Mouse (Mus musculus): ENCODE data around the gene Il31ra. TPM values are rescaled to one million over a fixed set of nuclear protein-coding genes. Genes with fewer than 3 reads are reported as not detected.

Gene Il31ra
- polyA plus RNA-seq, 1 experiment from 2014 or later = not detected

GRCm38 (mm10) chr13:112522261-112522660 lies 71.9 kb downstream of the Il31ra start:
- no peaks in the 10 kb centered on the region for H3K27me3 ChIP-seq
- ATAC-seq (ENCODE audit: low FRiP score, low read depth) = no peak
- 70% methylated on average over 6 of the region's 6 CpGs for WGBS
- no peaks in the 10 kb centered on the region for H3K4me1 ChIP-seq
- H3K4me2 ChIP-seq (replicated peaks) = no peak overlapping the region
- no peaks in the 10 kb centered on the region for H3K36me3 ChIP-seq
- 0 out of 2 replicates have a peak, but pooled peaks cover 8% of the 10 kb centered on the region for H3K9me3 ChIP-seq
- no peak overlapping the region for H3K9ac ChIP-seq (replicated peaks)
- no peak overlapping the region for H3K4me3 ChIP-seq
- H3K27ac ChIP-seq (replicated peaks) = no peak overlapping the region

DNA sequence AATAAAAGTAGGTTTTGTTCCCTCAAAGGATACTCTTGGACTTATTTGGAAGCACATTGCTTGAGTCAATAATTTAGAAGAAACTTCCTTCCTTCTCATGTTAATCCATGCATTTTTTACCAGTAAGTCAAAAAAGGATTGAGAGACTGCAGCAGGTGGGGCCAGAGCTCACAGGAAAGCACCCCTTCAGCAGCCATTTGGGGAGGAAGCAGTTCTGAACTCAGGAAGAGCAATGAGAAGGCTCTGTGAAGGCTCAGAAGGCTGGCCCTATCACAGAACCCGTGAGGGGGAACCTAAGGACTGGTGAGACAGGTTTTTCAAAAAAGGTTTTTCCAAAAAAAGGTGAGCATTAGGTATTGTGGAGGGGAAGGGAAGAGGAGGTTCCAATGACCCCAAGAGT lies 79.6 kb downstream of the Il31ra start:
- ATAC-seq (ENCODE audit: low FRiP score, low read depth) = no peak
- H3K9ac ChIP-seq (replicated peaks) = no peak overlapping the region
- H3K9me3 ChIP-seq = 0 out of 2 replicates have a peak, but pooled peaks cover 8% of the 10 kb centered on the region
- H3K27ac ChIP-seq (replicated peaks) = no peak overlapping the region
- no peak overlapping the region for H3K4me2 ChIP-seq (replicated peaks)
- H3K4me3 ChIP-seq = no peak overlapping the region
- no peaks in the 10 kb centered on the region for H3K27me3 ChIP-seq
- 59% methylated on average over 1 of the region's 1 CpGs for WGBS
- H3K4me1 ChIP-seq = no peaks in the 10 kb centered on the region
- H3K36me3 ChIP-seq = no peaks in the 10 kb centered on the region

- no peak overlapping the region for H3K4me2 ChIP-seq (replicated peaks)
- no peak overlapping the region for H3K27ac ChIP-seq (replicated peaks)
- H3K36me3 ChIP-seq = peaks cover 2% of the 10 kb centered on the region; the same call in 1 of the 2 replicates
- WGBS = 95% methylated on average over 5 of the region's 5 CpGs
- no peaks in the 10 kb centered on the region for H3K4me1 ChIP-seq
- no peak overlapping the region for H3K9ac ChIP-seq (replicated peaks)
- no peak for ATAC-seq (ENCODE audit: low FRiP score, low read depth)
- H3K27me3 ChIP-seq = no peaks in the 10 kb centered on the region
- H3K4me3 ChIP-seq = no peak overlapping the region
- H3K9me3 ChIP-seq = 0 out of 2 replicates have a peak, but pooled peaks cover under 1% of the 10 kb centered on the region
Observed at GRCm38 (mm10) chr13:112512824-112513223, 81.3 kb downstream of the Il31ra start.

GRCm38 (mm10) chr13:112511810-112512209 lies 82.3 kb downstream of the Il31ra start:
- H3K27ac ChIP-seq (replicated peaks) = no peak overlapping the region
- H3K4me2 ChIP-seq (replicated peaks) = no peak overlapping the region
- H3K36me3 ChIP-seq = peaks cover 4% of the 10 kb centered on the region; the same call in 1 of the 2 replicates
- H3K4me3 ChIP-seq = no peak overlapping the region
- WGBS = 91% methylated on average over 7 of the region's 7 CpGs
- H3K4me1 ChIP-seq = no peaks in the 10 kb centered on the region
- no peaks in the 10 kb centered on the region for H3K27me3 ChIP-seq
- no peak for ATAC-seq (ENCODE audit: low FRiP score, low read depth)
- no peaks in the 10 kb centered on the region for H3K9me3 ChIP-seq
- no peak overlapping the region for H3K9ac ChIP-seq (replicated peaks)

GRCm38 (mm10) chr13:112511261-112511660 lies 82.9 kb downstream of the Il31ra start:
- H3K27me3 ChIP-seq = no peaks in the 10 kb centered on the region
- H3K9me3 ChIP-seq = no peaks in the 10 kb centered on the region
- 91% methylated on average over 11 of the region's 11 CpGs for WGBS
- no peak overlapping the region for H3K4me2 ChIP-seq (replicated peaks)
- no peak overlapping the region for H3K27ac ChIP-seq (replicated peaks)
- no peak overlapping the region for H3K4me3 ChIP-seq
- H3K9ac ChIP-seq (replicated peaks) = no peak overlapping the region
- H3K4me1 ChIP-seq = no peaks in the 10 kb centered on the region
- peaks cover 4% of the 10 kb centered on the region for H3K36me3 ChIP-seq
- ATAC-seq (ENCODE audit: low FRiP score, low read depth) = no peak

DNA sequence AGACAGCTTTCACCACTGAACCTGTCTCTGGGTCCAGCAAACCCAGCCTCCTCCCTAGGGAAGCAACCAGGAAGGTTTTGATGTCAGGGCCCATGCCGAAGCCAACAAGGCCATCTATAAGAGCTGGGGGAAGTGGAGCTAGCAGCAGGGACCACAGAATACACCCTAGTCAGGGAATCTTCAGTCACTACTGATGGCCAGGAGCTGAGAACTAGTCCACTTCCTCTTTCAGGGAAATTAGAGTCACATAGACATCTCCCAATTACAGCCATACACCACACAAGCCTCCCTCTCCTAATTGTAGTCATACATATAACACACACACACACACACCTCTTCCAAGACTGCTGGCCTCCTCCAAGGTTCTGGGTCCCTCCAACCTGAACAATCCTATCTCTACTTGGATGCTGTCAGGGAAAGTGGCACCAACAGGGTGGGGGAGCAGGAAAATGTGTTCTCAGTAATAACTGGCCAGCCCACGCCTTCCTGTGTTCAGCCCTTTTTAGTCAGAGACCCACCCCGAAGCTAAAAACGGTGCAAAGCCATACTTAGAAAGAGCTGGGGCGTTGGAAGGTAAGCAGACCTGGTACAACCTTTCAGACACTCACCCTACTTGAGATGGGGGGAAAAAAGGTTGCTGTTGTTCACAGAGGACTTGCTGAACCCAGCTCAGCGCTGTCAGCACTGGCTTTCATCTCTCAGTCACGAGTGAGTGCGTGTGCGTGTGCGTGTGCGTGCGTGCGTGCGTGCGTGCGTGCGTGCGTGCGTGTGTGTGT lies 83.5 kb downstream of the Il31ra start:
- Histone ChIP-seq H3K27me3 (no peaks in the 10 kb centered on the region), H3K9ac (replicated peaks) (no peak overlapping the region), H3K36me3 (peaks cover 6% of the 10 kb centered on the region), H3K4me2 (replicated peaks) (no peak overlapping the region), H3K27ac (replicated peaks) (no peak overlapping the region), H3K4me3 (no peak overlapping the region), H3K9me3 (no peaks in the 10 kb centered on the region), H3K4me1 (no peaks in the 10 kb centered on the region)
- 91% methylated on average over 19 of the region's 19 CpGs for WGBS
- no peak for ATAC-seq (ENCODE audit: low FRiP score, low read depth)

GRCm38 (mm10) chr13:112509465-112509864 lies 84.7 kb downstream of the Il31ra start:
- 32% methylated on average over 4 of the region's 4 CpGs for WGBS
- Histone ChIP-seq H3K9me3 (no peaks in the 10 kb centered on the region), H3K9ac (replicated peaks) (no peak overlapping the region), H3K4me3 (no peak overlapping the region), H3K4me2 (replicated peaks) (no peak overlapping the region), H3K27ac (replicated peaks) (no peak overlapping the region), H3K27me3 (no peaks in the 10 kb centered on the region), H3K36me3 (peaks cover 16% of the 10 kb centered on the region), H3K4me1 (no peaks in the 10 kb centered on the region)
- peak; percentile 68 for ATAC-seq (ENCODE audit: low FRiP score, low read depth)

GRCm38 (mm10) chr13:112508487-112508886 lies 85.7 kb downstream of the Il31ra start:
- Histone ChIP-seq H3K9me3 (no peaks in the 10 kb centered on the region), H3K9ac (replicated peaks) (no peak overlapping the region), H3K27me3 (no peaks in the 10 kb centered on the region), H3K36me3 (peaks cover 26% of the 10 kb centered on the region), H3K4me1 (no peaks in the 10 kb centered on the region), H3K4me3 (no peak overlapping the region), H3K4me2 (replicated peaks) (no peak overlapping the region), H3K27ac (replicated peaks) (no peak overlapping the region)
- WGBS = 87% methylated on average over 5 of the region's 5 CpGs
- ATAC-seq (ENCODE audit: low FRiP score, low read depth) = no peak

DNA sequence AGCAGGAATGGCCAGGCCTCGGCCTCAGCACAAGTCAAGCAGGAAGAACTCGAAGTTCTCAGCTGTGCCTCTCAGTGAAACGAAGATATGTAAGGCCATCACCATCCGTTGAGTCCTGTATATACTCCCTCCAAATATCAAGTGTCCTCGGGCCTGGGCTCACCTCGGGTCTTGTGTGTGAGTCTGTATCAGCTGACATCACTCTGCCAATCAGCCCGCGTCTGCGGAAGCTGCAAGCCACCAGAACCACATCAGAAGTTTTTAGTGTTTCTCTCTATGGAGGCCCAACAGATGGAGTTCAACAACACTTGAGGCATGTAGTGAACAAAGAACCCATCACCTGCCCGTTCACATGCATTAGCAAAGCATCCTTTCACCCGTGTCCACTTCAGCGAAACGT lies 86.5 kb downstream of the Il31ra start:
- Histone ChIP-seq H3K36me3 (peaks cover 33% of the 10 kb centered on the region), H3K4me2 (replicated peaks) (no peak overlapping the region), H3K27me3 (no peaks in the 10 kb centered on the region), H3K4me1 (no peaks in the 10 kb centered on the region), H3K27ac (replicated peaks) (no peak overlapping the region), H3K9me3 (no peaks in the 10 kb centered on the region), H3K4me3 (no peak overlapping the region), H3K9ac (replicated peaks) (no peak overlapping the region)
- WGBS = 89% methylated on average over 13 of the region's 13 CpGs
- ATAC-seq (ENCODE audit: low FRiP score, low read depth) = no peak

DNA sequence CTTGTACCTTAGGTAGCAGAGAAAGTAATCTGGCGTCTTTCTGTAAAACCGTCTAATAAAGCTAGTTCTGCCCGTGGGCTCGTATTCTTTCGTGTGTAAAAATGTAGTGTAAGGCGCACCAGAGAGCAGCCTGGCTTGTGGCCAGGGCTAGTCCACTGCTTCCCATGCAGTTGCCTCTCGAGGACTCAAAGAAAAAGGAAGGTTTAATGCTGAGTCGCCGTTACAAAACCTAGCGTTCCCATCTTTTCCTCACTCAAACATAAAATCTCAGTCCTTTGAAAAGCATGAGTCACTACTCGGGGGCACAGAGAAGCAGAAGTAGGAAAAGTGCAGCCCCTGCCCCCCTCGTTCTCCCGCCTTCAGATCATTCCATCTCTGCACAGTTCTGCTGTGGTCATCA lies 87.4 kb downstream of the Il31ra start:
- Histone ChIP-seq H3K9me3 (no peaks in the 10 kb centered on the region), H3K27ac (replicated peaks) (no peak overlapping the region), H3K4me2 (replicated peaks) (no peak overlapping the region), H3K27me3 (no peaks in the 10 kb centered on the region), H3K9ac (replicated peaks) (no peak overlapping the region), H3K4me3 (no peak overlapping the region), H3K36me3 (peaks cover 36% of the 10 kb centered on the region), H3K4me1 (no peaks in the 10 kb centered on the region)
- WGBS = 94% methylated on average over 13 of the region's 13 CpGs
- ATAC-seq (ENCODE audit: low FRiP score, low read depth) = no peak

DNA sequence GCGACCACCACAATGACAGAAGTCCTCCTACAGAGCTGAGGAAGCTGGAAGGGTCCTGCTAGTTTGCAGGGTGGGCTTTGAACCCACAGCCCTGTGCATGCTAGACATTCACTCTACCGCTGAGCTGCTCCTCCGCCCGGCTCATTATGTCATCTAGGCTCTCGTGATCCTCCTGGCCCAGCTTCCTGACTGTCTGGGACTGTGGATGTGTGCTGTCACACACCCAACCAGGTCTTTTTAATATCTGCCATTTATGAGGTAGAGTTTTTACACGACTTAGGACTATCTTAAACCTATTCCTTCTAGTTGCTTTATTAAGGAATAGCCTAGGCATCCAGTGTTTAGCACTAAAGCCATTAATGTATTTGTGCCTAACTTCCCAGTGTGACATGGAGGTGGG lies 88.7 kb downstream of the Il31ra start:
- peaks cover 48% of the 10 kb centered on the region for H3K36me3 ChIP-seq
- no peak overlapping the region for H3K4me3 ChIP-seq
- ATAC-seq (ENCODE audit: low FRiP score, low read depth) = no peak
- no peaks in the 10 kb centered on the region for H3K4me1 ChIP-seq
- WGBS = 92% methylated on average over 6 of the region's 6 CpGs
- H3K9me3 ChIP-seq = no peaks in the 10 kb centered on the region
- H3K27me3 ChIP-seq = no peaks in the 10 kb centered on the region
- no peak overlapping the region for H3K4me2 ChIP-seq (replicated peaks)
- no peak overlapping the region for H3K9ac ChIP-seq (replicated peaks)
- H3K27ac ChIP-seq (replicated peaks) = no peak overlapping the region

GRCm38 (mm10) chr13:112503846-112504245 lies 90.3 kb downstream of the Il31ra start:
- Histone ChIP-seq H3K4me1 (no peaks in the 10 kb centered on the region), H3K4me3 (no peak overlapping the region), H3K4me2 (replicated peaks) (no peak overlapping the region), H3K9me3 (no peaks in the 10 kb centered on the region), H3K36me3 (peaks cover 61% of the 10 kb centered on the region), H3K9ac (replicated peaks) (no peak overlapping the region), H3K27me3 (no peaks in the 10 kb centered on the region), H3K27ac (replicated peaks) (no peak overlapping the region)
- 96% methylated on average over 13 of the region's 13 CpGs for WGBS
- no peak for ATAC-seq (ENCODE audit: low FRiP score, low read depth)

GRCm38 (mm10) chr13:112500466-112500865 lies 93.7 kb downstream of the Il31ra start:
- Histone ChIP-seq H3K36me3 (peaks cover 68% of the 10 kb centered on the region), H3K9me3 (no peaks in the 10 kb centered on the region), H3K4me1 (no peaks in the 10 kb centered on the region), H3K4me2 (replicated peaks) (no peak overlapping the region), H3K27me3 (no peaks in the 10 kb centered on the region), H3K4me3 (no peak overlapping the region), H3K9ac (replicated peaks) (no peak overlapping the region), H3K27ac (replicated peaks) (no peak overlapping the region)
- 81% methylated on average over 9 of the region's 9 CpGs for WGBS
- no peak for ATAC-seq (ENCODE audit: low FRiP score, low read depth)
